Mouse (Mus musculus) right cerebral cortex, postnatal 10 days (tissue): ENCODE data around the gene Por.

ENCODE experiments used
- DNase-seq, 2 experiments: peaks; one replicate each; pipeline ENCODE4 v3.0.0; 2021; ENCODE audit warnings: low spot score in 2 of 2

Gene Por

DNA sequence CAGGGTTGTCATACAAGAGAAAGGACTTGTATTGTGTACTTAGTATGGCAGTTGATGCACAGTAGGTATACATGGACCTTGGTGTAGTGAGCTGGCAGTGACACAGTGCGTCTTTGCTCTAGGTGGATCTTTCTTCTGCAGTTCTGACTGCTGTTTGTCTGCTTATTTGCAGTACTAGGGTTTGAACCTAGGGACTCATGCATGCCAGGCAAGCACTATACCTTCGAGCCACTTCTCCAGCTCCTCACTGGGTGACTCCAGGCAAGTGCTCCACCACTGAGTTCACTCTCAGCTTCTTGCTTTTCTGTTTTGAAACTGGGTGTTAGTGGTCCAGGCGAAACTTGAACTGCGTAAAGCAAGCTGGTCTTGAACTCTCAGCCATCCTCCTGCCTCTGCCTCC, 31.8 kb downstream of the Por start:
- DNase-seq, result no peak

DNA sequence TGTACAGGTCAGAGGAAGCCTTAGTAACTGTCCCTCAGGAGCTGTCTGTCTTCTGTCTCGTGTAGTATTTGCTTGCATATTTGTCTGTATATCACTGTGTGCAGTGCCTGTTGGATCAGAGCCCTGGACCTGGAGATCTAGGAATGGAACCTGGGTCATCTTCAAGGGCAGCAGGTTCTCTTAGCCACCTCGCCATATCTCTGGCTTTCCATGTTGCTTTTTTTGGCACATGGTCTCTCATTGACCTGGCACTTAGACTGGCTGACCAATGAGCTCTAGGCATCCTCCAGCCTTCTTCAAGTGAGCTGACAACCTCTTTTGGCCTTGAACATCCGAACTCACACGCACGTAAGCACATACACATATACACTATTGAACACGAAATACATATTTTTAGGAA, 32.4 kb downstream of the Por start:
- no peak for DNase-seq

DNA sequence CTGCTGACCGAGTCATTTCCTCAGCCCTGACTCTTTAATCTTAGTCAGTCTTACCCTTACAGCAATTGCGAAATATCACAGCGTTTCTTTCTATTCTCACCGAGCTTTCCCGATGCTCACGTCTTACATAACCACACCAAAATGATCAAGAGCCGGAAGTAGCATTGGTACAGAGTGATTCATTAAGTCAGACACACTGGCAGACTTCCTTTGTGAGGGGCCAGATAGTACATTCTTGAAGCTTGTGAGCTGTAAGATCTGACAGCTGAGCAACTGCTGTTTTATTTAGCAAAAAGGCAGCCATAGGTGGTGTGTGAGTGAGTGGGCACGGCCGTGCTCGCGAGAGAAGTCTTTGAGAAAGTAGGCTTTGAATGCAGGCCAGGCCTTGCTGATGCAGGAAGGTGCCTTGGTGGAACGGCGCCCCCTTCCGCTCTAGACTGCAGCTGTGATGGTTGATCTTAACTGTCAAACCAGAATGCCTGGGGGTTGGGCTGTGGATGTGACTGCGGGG, 32.9 kb downstream of the Por start:
- DNase-seq, result peak in 1 of 2 experiments; percentile 63

DNA sequence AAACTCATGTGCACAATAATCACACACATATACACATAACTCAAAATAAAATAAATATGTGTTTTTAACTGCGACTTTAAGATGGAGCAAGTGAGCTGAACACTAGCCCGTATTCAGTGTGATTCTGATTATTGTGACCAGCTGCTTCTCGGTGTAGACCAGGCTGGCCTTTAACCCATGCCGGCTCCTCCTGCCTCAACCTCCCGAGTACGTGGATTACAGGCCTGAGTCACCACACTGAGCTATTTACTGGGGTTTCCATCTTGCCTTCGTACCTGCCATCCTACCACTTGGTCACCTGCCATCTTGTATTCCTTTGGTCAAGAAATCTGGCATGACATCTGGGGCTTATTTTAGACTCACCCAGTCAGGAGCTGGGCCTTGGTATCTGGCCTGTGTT, 33.6 kb downstream of the Por start:
- no peak for DNase-seq

DNA sequence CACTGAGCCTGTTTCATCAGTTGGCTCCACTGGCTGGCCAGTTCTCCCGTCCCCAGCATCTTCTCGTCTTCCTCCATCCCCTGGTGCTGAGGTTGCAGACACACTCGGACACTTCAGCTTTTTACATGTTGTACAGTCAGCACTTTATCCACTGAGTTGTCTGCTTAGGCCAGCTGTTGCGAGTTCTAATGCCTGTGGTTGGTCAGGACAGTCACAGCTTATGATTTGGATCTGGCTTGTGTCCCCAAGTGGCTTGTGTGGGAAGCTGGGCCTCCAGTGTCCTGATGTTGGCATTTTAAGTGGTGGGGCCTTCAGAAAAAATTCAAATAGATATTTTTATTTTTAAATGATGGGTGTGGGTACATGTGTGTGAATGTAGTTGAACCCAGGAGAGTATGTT, 35.5 kb downstream of the Por start:
- no peak for DNase-seq

DNA sequence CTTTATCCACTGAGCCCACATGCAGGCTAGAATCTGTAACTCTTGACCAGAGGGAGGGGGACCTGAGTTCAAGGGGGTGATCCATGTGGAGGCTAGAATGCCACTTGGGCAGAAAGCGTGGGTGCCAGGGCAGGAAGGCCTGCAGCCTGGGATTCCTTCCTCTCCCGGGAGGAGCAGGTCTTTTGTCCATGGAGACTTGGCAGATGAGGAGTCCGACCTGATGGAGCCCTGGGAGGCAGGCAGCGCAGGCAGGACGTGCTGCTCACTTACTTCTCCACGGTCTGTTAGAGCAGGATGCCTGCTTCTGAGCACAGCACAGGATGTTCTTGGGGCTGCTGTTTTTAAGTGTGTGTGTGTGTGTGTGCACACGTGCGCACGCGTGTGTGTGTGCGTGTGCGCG, 37.2 kb downstream of the Por start:
- DNase-seq, result no peak

DNA sequence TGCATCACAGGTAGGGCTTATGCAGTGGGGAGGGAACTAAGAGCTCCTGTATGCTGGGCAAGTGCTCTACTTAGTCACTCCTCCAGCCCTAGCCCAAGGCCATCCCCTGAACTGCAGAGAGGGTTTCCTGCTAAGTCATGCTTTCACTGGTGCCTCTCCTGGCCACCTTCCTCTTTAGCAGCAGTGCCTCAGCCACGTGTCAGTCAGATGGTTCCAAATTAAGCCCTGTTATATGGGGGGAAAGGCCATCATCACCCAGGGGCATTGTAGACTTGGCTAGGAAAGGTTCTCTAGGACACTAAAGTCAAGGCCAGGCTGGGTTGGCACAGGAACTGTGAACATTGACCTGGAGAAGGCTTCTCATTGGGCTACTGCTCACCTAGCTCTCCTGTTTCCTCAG, 38.0 kb downstream of the Por start:
- DNase-seq, result no peak

DNA sequence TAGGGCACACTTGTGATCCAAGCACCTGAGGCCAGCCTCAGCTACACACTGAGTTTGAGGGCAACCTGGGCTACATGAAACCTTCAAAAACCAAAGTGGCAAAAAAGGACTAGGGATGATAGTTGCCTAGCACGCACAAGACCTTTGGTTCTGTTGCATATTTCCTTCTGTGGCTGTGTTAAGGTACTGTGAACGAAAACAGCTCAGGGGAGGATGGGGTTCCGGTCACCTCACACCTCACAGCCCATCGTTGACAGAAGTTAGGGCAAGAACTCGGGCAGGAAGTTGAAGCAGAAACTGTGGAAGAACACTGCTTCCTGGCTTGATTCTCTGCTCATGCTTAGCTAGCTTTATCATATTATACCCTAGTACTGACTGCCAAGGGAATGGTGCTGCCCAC, 39.9 kb downstream of the Por start:
- DNase-seq, result no peak

DNA sequence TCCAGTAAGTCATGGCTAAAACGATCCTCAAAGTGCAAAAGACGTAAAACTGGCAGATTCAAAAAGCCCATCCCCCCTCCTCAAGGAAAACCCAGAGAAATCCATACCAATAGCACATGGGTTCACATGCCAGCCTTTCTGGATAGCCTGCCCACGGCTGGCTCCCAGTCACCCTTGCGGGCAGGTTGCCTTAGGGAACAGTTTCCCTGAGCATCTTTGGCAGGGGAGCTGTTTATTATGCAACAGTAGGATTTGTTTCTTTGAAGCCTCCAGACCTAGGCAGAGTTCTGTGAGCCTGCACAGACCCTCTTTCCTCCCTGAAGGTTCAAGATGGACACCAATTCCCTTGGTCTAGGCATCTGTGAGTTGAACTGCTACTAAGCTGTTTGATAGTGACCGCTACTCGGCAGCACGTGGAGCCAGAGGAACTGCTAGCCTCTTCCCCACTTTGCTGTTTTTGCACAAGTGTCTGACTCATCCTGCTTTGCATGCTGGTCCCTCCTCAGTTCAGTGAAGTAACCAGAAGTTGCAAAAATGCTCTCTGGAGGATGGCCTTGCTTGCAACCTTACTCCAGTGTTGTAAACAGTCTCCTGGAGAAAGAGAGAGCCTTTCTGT, 40.9 kb downstream of the Por start:
- no peak for DNase-seq

DNA sequence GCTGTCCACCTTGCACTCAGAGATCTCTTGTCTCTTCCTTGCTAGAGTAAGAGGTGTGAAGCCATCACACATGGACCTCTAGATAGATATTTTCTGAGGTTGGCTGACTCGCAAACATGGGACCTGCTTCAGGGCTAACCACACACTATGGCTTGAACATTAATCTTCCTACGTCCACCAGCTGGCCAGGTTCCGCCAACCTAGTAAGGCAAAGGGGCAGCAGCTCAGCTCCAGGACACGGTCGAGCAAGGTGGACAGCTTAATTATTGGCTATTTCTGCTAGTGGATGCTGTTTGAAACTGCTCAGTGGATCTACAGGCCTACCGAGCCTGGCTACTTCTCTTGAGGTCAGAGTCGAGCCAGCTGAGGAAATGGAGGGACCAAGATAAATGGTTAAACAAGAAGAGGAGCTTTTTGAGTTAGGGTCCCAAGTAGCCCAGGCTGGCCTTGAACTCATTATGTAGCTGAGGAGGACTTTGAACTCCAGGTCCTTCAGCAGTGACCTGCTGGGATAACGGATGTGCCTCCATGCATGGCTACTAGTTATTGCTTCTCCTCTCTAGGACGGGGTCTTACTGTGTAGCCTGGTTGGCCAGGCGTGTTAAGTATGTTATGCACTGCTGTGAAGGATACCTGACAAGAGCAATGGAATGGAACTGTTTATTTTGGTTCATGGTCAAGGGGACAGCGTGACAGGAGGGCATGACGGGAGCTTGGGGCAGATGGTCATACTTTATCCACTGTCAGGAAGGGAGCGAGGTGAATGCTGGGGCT, 41.9 kb downstream of the Por start:
- DNase-seq, result no peak

DNA sequence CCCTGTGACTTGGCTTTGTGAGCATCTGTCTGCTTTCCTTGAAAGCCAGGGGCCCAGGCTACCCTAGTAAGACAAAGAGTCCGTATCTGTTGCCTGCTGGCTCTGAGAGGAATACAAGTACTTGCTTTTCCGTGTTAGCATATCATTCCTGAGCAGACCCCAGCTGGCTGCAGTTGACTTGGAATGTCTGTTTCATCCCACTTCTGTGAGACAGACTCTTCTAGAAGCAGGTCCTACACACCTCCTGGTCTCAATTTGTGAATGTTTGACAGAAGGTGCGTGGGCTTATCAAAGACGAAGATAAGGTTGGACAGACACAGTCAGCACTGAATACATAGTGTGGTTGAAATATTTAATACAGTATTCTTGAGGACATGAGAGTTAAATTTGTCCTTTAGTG, 43.0 kb downstream of the Por start:
- DNase-seq, result peak; percentile 63 to 84

DNA sequence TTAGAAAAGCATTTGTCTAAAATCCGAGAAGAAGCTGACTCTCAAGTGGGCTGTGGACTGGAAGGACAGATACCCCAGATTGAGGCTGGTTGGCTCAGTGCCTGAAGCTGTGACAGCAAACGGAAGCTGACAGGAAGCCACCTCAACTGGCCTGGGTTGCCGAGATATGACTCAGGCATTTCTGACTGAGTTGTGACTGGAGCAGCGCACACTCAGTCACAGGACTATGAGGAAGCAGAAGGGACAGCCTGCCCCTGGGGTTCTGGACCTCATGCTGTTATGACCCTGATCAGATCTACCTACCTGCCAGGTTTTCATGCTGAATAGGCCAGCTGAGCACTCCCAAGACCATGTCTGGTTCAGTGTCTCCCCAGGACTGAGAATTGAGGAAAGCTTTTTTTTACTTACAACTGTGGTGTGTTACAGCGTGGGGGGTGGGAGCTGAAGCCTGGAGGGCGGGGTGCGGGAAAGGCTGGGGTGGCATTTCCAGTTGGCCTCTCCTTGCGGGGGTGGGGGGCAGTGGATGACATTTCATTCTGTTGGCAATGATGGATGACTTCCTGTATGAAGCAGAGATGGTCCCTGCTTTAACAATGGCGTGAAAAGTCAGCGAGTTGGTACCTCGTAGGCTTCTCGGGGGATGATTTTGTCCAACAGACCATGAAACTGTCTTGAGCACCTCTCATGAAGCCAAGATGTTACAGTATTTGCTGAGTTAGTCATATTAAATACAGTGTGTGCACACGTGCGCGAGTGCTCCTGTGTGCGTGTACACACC, 43.8 kb downstream of the Por start:
- DNase-seq, result peak; percentile 79 to 83

DNA sequence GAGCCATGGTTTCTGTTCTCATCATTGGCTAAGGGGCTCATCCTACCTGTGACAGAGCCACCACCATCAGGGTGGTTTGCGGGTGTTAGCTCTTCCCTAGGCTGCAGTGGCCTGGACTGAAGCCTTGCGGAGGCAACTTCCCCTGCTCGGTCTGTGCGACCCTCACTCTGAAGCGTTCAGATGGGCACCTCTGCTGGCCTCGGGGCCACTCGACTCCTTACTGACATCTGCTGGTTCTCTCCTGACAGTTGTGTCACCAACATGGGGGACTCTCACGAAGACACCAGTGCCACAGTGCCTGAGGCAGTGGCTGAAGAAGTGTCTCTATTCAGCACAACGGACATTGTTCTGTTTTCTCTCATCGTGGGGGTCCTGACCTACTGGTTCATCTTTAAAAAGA, 45.8 kb downstream of the Por start:
- no peak for DNase-seq

DNA sequence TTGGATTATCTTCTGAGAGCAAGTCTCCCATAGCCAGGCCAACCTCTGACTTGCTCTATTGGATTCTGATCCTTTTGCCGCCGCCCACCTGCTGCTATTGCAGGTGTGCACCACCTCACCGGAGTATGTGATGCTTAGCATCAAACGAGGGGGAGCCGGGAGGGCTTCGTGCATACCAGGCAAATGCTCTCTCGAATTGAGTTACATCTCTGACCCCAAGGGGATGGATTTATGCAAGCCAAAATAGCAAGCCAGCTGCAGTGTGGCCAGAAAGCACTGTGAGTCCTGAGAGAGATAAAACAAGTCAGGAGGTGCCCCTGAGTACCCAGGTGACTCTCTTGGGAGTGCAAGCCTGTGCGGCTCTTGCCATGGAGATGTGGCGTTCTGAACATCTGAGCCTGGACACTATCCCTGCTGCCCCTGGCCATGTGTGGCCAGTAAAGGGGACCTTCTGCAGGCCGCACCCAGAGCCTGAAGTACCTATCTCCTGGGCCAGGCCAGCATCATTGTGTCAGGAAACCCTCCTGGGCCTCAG, 49.8 kb downstream of the Por start:
- DNase-seq, result no peak

DNA sequence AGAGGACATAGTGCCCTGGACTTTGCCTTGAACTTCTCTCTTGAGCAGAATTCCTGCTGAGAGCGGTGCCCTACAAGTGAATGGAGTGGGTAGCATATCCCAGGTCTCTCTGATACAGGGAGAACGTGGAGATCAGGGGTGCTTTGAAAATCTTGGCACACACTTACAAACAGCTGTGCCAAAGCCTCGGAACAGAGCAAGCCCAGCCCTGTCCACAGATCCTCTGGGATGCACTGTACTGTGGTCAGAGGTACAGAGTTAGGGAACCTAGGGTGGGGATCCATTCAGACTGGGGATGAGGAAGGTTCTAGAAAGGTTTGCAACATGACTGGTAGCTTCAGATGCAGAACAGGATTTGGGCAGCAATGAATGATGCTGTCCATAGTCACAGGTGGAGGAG, 50.3 kb downstream of the Por start:
- no peak for DNase-seq

DNA sequence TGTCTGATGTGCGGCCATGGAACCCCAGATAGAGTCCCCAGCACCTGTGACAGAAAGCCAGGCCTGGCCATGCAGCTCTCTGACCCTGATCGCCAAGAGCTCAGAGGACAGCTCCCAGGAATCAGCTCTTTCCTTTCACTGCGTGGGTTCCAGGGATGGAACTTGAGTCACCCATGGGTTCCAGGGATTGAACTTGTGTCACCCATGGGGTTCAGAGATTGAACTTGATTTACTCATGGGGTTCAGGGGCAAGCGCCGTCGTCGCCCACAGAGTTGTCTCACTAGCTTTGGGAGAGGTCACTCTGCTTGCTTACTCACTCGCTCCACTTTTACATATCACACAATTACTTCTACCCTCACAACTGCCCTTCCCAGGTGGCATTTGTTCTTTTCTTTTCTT, 51.2 kb downstream of the Por start:
- DNase-seq, result no peak

DNA sequence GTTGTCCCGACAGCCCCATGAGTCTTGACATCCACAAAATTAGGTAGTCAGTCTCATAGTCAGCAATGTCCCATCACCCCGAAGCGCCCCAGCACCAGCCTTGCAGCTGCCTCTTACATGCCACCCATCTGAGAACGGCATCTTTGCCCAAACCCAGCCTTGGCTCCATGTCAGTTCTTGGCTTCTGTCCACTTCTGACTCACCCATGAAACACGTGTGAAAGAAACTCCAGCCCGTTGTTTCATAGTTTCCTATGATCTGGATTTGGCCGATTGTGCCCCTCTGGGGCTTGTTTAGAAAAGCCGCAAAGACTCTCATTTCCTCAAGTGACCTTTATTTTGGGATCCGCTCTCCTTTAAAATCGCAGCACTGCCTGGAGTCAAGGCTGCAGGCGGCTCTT, 52.3 kb downstream of the Por start:
- peak; percentile 66 to 72 for DNase-seq

DNA sequence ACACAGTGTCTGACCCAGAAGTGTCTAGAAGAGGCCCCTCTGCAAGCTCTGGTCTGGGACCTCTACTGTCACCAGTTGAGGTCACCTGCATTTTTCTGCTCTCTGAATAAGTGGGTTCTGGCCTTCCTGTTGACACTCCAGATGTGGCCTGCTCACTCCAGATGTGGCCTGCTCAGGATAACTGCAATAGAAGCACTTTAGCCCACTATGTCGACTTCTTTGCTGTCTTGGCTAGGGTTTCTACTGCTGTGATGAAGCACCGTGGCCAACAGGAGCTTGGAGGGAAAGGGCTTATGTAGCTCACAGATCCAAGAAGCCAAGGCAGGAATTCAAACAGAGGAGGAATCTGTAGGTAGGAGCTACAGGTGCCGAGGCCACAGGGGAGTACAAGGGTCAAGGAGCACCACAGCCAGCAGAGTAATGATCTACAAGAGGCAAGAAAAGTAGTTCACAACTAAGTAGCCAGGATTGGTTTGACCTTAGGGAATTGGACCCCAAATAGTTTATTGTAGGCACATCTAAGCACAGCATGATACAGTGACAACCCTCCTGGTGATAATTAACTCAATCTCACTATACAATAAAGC, 53.4 kb downstream of the Por start:
- DNase-seq, result no peak

DNA sequence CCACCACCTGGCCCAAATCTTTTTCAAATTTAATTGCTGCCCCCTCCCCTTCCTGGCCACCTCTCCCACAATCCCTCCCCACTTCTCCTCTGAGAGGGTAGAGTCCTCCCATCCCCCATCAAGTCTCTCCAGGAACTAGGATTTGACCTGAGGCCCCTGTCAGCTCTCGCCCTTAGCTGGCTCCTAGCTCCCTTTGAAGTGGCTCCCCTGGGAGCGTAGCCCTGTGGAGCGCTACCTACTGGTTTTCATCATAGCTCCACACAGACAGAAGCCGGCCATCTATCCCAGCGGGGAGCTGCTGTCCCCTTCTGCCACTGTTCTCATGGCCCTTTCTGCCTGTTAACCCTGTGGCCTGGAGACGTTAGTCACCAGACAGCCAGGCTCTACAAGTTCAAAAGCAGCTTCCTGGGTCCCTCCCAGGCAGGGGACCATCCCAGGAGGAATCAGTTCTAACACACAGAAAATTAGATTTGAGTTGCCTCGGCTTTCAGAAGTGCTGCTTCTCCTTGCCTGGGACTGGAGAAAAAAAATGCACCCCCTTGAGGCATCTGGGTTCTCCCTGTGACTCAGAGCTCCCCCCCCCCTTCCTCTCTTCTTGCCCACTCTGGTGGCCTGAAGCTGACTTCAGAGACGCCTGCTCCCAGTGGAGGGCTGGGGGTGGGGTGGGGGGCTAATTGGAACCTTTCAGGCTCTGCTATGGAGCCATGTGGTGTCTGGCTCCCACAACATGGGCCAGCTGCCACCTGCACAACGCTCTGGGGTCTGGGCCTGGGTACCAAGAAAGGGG, 54.9 kb downstream of the Por start:
- no peak for DNase-seq

DNA sequence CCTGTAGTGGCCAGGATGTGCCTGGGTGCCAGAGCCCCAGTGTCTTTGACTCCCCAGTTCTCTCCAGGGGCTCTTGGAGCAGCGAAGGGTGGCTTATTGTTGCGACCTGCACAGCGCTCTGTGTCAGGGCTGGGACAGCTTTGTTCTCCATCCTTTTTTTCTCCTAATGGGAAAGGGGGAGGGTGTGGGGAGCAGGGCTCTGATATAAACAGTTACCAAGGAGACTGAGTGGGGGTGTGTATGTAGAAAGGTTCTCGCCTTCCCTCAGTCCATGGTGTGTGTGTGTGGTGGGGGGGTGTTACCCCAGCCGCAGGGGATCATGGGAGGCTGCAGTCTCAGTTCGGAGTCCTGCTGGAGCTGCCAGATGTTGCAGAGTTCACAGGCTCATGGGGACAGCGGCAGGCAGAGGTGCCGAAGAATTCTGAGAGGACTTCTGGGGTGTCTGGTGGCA, 55.6 kb downstream of the Por start:
- no peak for DNase-seq

DNA sequence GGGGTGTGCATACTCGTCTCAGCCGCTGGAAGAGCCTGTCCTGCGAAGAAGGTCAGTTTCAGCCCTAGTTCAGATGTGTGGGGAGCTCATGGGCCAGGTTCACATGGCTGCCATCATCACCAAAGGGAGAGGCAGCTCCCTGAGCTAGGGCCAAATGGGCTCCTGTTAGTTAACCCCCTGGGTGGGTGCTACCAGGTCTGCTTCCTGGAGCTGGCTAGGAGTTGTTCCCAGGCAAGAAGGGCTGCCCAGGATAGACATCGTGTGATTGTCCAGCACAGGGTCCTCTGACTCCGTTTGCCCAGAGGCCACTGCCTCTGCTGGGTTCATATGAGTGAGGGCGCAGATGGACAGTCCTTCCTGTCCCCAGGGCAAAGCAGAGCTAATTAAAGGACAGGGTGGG, 56.2 kb downstream of the Por start:
- DNase-seq, result no peak
